Mouse (Mus musculus): ENCODE measurements at regions not wholly inside any gene's neighbourhood (a gene's known extent, or its start where the extent isn't known, plus 50 kb on each side); places are given as distances from the start of the nearest gene placed in this dataset.

GRCm38 (mm10) chr1:122273579-122273978 lies 705.8 kb upstream of the Ddx18 start:
- no peak for DNase-seq (ENCODE audit: low spot score)

GRCm38 (mm10) chr1:122243031-122243430 lies 675.2 kb upstream of the Ddx18 start:
- no peak for DNase-seq (ENCODE audit: low spot score)

GRCm38 (mm10) chr1:122241511-122241910 lies 673.7 kb upstream of the Ddx18 start:
- DNase-seq (ENCODE audit: low spot score), result no peak

GRCm38 (mm10) chr1:122230442-122230841 lies 662.7 kb upstream of the Ddx18 start:
- DNase-seq (ENCODE audit: low spot score), result no peak

- DNase-seq (ENCODE audit: low spot score), result peak; percentile 25
Observed at GRCm38 (mm10) chr1:122212484-122212883, 644.7 kb upstream of the Ddx18 start.

- no peak for DNase-seq (ENCODE audit: low spot score)
Observed at GRCm38 (mm10) chr1:122208619-122209018, 640.8 kb upstream of the Ddx18 start.

GRCm38 (mm10) chr1:122169547-122169946 lies 601.8 kb upstream of the Ddx18 start:
- no peak for DNase-seq (ENCODE audit: low spot score)

GRCm38 (mm10) chr1:122161798-122162197 lies 594.0 kb upstream of the Ddx18 start:
- no peak for DNase-seq (ENCODE audit: low spot score)

- DNase-seq (ENCODE audit: low spot score), result no peak
Observed at GRCm38 (mm10) chr1:122141362-122141761, 573.6 kb upstream of the Ddx18 start.

- no peak for DNase-seq (ENCODE audit: low spot score)
Observed at GRCm38 (mm10) chr1:122123954-122124353, 556.2 kb upstream of the Ddx18 start.

- DNase-seq (ENCODE audit: low spot score), result no peak
Observed at GRCm38 (mm10) chr1:122095726-122096125, 527.9 kb upstream of the Ddx18 start.

GRCm38 (mm10) chr1:122082481-122082880 lies 514.7 kb upstream of the Ddx18 start:
- DNase-seq (ENCODE audit: low spot score), result no peak

GRCm38 (mm10) chr1:122076085-122076484 lies 508.3 kb upstream of the Ddx18 start:
- DNase-seq (ENCODE audit: low spot score), result no peak

GRCm38 (mm10) chr1:122055146-122055545 lies 487.4 kb upstream of the Ddx18 start:
- DNase-seq (ENCODE audit: low spot score), result no peak

- peak; percentile 46 for DNase-seq (ENCODE audit: low spot score)
Observed at GRCm38 (mm10) chr1:122048112-122048725, 480.4 kb upstream of the Ddx18 start.

GRCm38 (mm10) chr1:122043896-122044295 lies 476.1 kb upstream of the Ddx18 start:
- DNase-seq (ENCODE audit: low spot score), result no peak

- DNase-seq (ENCODE audit: low spot score), result no peak
Observed at GRCm38 (mm10) chr1:122043114-122043513, 475.3 kb upstream of the Ddx18 start.

- no peak for DNase-seq (ENCODE audit: low spot score)
Observed at GRCm38 (mm10) chr1:122007749-122008148, 440.0 kb upstream of the Ddx18 start.

GRCm38 (mm10) chr1:121996461-121996860 lies 428.7 kb upstream of the Ddx18 start:
- no peak for DNase-seq (ENCODE audit: low spot score)

- no peak for DNase-seq (ENCODE audit: low spot score)
Observed at GRCm38 (mm10) chr1:121990653-121991052, 422.9 kb upstream of the Ddx18 start.

GRCm38 (mm10) chr1:121958942-121959341 lies 391.2 kb upstream of the Ddx18 start:
- no peak for DNase-seq (ENCODE audit: low spot score)

GRCm38 (mm10) chr1:121935911-121936310 lies 368.1 kb upstream of the Ddx18 start:
- no peak for DNase-seq (ENCODE audit: low spot score)

Measured in left cerebral cortex, adult 11 months (tissue).